Comparison of ENCODE assay signal across 23 mouse cellular contexts in genomic region chr17:72587671-72588070, GRCm38 (mm10).
"Had no signal": no experiment of that assay in that cellular context is flagged by ENCODE, and none has a peak within 500 bp of the region (broad histone marks: within the 10 kb centered on the region; RNA-seq: fewer than 3 reads in every experiment).

No protein-coding gene starts in this region.

- H3K4me2 ChIP-seq: intestine, embryonic 15.5 days; kidney, embryonic 15.5 days; liver, embryonic 12.5 days; liver, embryonic 15.5 days; lung, embryonic 15.5 days; midbrain, embryonic 11.5 days; neural tube, embryonic 12.5 days; neural tube, embryonic 15.5 days had no signal

- H3K27me3 ChIP-seq: intestine, embryonic 15.5 days; kidney, embryonic 15.5 days; liver, embryonic 12.5 days; liver, embryonic 15.5 days; lung, embryonic 15.5 days; megakaryocyte, embryonic 14.5 days; neural tube, embryonic 12.5 days; neural tube, embryonic 15.5 days had no signal

- H3K36me3 ChIP-seq: intestine, embryonic 15.5 days; kidney, embryonic 15.5 days; liver, embryonic 12.5 days; liver, embryonic 15.5 days; lung, embryonic 15.5 days; neural tube, embryonic 12.5 days; neural tube, embryonic 15.5 days had no signal

- H3K9ac ChIP-seq: intestine, embryonic 15.5 days; kidney, embryonic 15.5 days; liver, embryonic 12.5 days; liver, embryonic 15.5 days; lung, embryonic 15.5 days; neural tube, embryonic 12.5 days; neural tube, embryonic 15.5 days had no signal

- H3K4me3 ChIP-seq: intestine, embryonic 15.5 days; kidney, embryonic 15.5 days; left cerebral cortex, adult 2 months; liver, embryonic 12.5 days; liver, embryonic 15.5 days; lung, embryonic 15.5 days; megakaryocyte, embryonic 14.5 days; neural tube, embryonic 12.5 days; neural tube, embryonic 15.5 days had no signal

- ATAC-seq: hindbrain, embryonic 16.5 days; intestine, embryonic 15.5 days; liver, embryonic 12.5 days had no signal

- H3K27ac ChIP-seq: intestine, embryonic 15.5 days; kidney, embryonic 15.5 days; left cerebral cortex, adult 2 months; liver, embryonic 12.5 days; liver, embryonic 15.5 days; lung, embryonic 15.5 days; neural tube, embryonic 12.5 days; neural tube, embryonic 15.5 days; stomach, postnatal 0 days had no signal

- H3K9me3 ChIP-seq: intestine, embryonic 15.5 days; kidney, embryonic 15.5 days; liver, embryonic 15.5 days; lung, embryonic 15.5 days; neural tube, embryonic 12.5 days; neural tube, embryonic 15.5 days had no signal

- DNase-seq: kidney, adult 11 months; kidney, adult 8-10 months; kidney, postnatal 10 days; kidney, postnatal 36 days; layer of hippocampus, postnatal 36 days; lung, postnatal 10 days; midbrain, embryonic 14.5 days; retina, postnatal 1 day; right cerebral cortex, postnatal 25 days; thymus, adult 2 months; thymus, postnatal 25 days had no signal

- H3K4me1 ChIP-seq: intestine, embryonic 15.5 days; kidney, embryonic 15.5 days; liver, embryonic 12.5 days; liver, embryonic 15.5 days; lung, embryonic 15.5 days; megakaryocyte, embryonic 14.5 days; neural tube, embryonic 12.5 days; neural tube, embryonic 15.5 days had no signal
